Mouse (Mus musculus): Measurements from ENCODE around the gene Atg4d.

DNA sequence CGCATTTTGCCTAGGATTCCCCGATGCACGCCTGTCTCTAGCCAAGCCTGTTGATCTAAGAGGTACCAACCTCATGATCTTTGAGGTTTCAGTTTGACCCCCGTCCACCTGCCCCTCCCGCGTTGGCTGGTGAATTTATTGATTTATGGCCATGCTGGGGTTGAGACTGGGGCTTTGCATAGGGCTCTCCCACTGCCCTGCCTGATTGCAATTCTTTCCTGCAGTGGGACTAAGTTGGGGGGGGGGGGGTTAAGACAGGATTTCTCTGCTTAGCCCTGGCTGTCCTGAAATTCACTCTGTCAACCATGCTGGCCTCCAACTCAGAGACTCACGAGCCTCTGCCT is 39.7 kb upstream of the Atg4d start:
- no peak for TF ChIP-seq CTCF (IDR thresholded peaks at IDR 0.05; ENCODE audit: insufficient read depth, low read length)
- TF ChIP-seq POLR2A (IDR thresholded peaks at IDR 0.05; ENCODE audit: borderline replicate concordance, extremely low read depth, low read depth, low read length), result no peak
